Mouse (Mus musculus): Measurements from ENCODE around the gene Draxin.

- no peak for TF ChIP-seq NELFE (IDR thresholded peaks at IDR 0.05; ENCODE audit: low read depth, low read length)
- no peak for TF ChIP-seq POLR2A (IDR thresholded peaks at IDR 0.05; ENCODE audit: low read depth, low read length)
- no peak for TF ChIP-seq CTCF (conservative IDR thresholded peaks at IDR 0.05 in 1 of 2, IDR thresholded peaks at IDR 0.05 in 1 of 2; ENCODE audit: low read depth in 2 of 2, low read length in 2 of 2)
- TF ChIP-seq CHD2 (IDR thresholded peaks at IDR 0.05; ENCODE audit: low read length), result no peak
- no peak for TF ChIP-seq KAT2A (IDR thresholded peaks at IDR 0.05; ENCODE audit: insufficient replicate concordance, low read length)
- no peak for TF ChIP-seq ZMIZ1 (IDR thresholded peaks at IDR 0.05; ENCODE audit: low read depth, low read length)
- TF ChIP-seq ZKSCAN1 (IDR thresholded peaks at IDR 0.05; ENCODE audit: borderline replicate concordance, low read depth, low read length), result no peak
- TF ChIP-seq EP300 (IDR thresholded peaks at IDR 0.05; ENCODE audit: low read length), result no peak
- TF ChIP-seq TCF12 (IDR thresholded peaks at IDR 0.05; ENCODE audit: low read depth, low read length), result no peak
- TF ChIP-seq HCFC1 (IDR thresholded peaks at IDR 0.05; ENCODE audit: low read depth, low read length), result no peak
- TF ChIP-seq BHLHE40 (IDR thresholded peaks at IDR 0.05; ENCODE audit: low read depth, low read length), result no peak
- TF ChIP-seq RAD21 (IDR thresholded peaks at IDR 0.05; ENCODE audit: low read depth, low read length), result no peak
- no peak for TF ChIP-seq ETS1 (conservative IDR thresholded peaks at IDR 0.05; ENCODE audit: low read depth, low read length)
- no peak for TF ChIP-seq MXI1 (IDR thresholded peaks at IDR 0.05; ENCODE audit: low read depth, low read length)
Observed at GRCm38 (mm10) chr4:148052976-148053375, 77.5 kb downstream of the Draxin start.
